Mouse (Mus musculus) megakaryocyte, embryonic 14.5 days (primary cell): ENCODE results near the gene Tfcp2l1.

Experiments used
- FLI1 ChIP-seq: IDR thresholded peaks from 2 replicates; pipeline ENCODE4 v1.6.1; 2012; ENCODE audit warnings: low read length, inconsistent platforms, mixed read lengths
- GATA1 ChIP-seq: IDR thresholded peaks from 3 replicates; pipeline ENCODE4 v1.6.1; 2012; ENCODE audit warnings: mixed read lengths, low read length, inconsistent platforms, borderline replicate concordance

DNA sequence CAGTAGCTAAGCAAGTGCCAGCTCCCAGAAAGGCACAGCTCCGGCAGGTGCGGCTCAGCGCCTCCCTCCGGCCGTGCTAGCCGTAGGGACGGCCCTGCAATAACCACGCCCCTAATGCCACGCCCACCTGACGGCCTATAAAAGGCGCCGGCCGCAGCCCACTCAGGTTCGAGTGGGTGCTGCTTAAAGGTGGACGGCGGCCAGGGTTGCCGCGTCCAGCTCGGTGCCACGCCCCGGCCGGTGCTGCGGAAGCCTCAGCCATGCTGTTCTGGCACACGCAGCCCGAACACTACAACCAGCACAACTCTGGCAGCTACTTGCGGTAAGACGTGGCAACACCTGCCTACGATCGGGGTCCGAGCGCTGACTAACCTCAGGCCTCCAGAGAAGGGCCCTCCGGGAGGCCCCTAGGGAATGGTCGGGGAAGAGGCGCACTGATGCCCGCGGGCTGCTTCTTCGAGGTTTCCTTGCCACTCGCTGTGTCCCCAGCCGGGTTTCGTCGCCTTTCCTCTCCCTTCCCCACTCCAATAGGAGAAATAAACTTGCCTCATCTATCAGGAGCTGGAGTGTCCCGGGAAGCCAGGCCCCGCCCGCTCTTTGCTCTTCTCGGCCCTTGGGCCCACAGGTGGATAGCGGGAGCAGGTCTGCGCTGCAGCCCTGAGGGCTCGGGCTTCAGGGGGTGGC lies at the start of gene Tfcp2l1:
- TF ChIP-seq GATA1 (no peak), FLI1 (no peak)
